Mouse (Mus musculus): ENCODE measurements around the gene Acly.

Acly gene

GRCm38 (mm10) chr11:100440691-100441522 is 86.9 kb downstream of the Acly start:
- WGBS, result 2% methylated on average over 45 of the region's 52 CpGs

GRCm38 (mm10) chr11:100437901-100438300 is 89.9 kb downstream of the Acly start:
- 97% methylated on average over 1 of the region's 1 CpGs for WGBS

GRCm38 (mm10) chr11:100435678-100436246 is 92.0 kb downstream of the Acly start:
- 67% methylated on average over 9 of the region's 9 CpGs for WGBS

GRCm38 (mm10) chr11:100432002-100432401 is 95.8 kb downstream of the Acly start:
- WGBS, result 98% methylated on average over 5 of the region's 5 CpGs

GRCm38 (mm10) chr11:100430052-100430451 is 97.7 kb downstream of the Acly start:
- WGBS, result 62% methylated on average over 7 of the region's 7 CpGs

GRCm38 (mm10) chr11:100428612-100429199 is 99.1 kb downstream of the Acly start:
- 16% methylated on average over 9 of the region's 9 CpGs for WGBS

- 91% methylated on average over 3 of the region's 3 CpGs for WGBS
These were observed 101.0 kb downstream of the Acly start for GRCm38 (mm10) chr11:100426820-100427219.
